Mouse (Mus musculus) lung, embryonic 14.5 days (tissue): ENCODE data around the gene Mmd2. TPM values are rescaled to one million over a fixed set of nuclear protein-coding genes. Genes with fewer than 3 reads are reported as not detected.

Experiments
- ATAC-seq: fragments of 200-750 bp; cut with Nextera tagmentation; 2 replicates; pipeline ENCODE4 v1.8.0; 2017; ENCODE audit warnings: mild to moderate bottlenecking, moderate TSS enrichment, moderate library complexity; ENCODE audit not compliant: insufficient read depth
- DNase-seq: peaks from one replicate; pipeline ENCODE4 v3.0.0-alpha.2; 2015
- H3K27ac ChIP-seq: fragments of 300-500 bp; sonication (generic); 2 replicates; pipeline ENCODE4 v1.5.1; 2014; ENCODE audit warnings: low read depth, mild to moderate bottlenecking, moderate library complexity
- H3K27me3 ChIP-seq: fragments of 300-500 bp; sonication (generic); 2 replicates; pipeline ENCODE4 v1.6.1; 2014; ENCODE audit warnings: low read length, control low read depth; ENCODE audit not compliant: insufficient read depth
- H3K36me3 ChIP-seq: fragments of 300-500 bp; sonication (generic); 2 replicates; pipeline ENCODE4 v1.6.1; 2014; ENCODE audit warnings: control low read depth; ENCODE audit not compliant: insufficient read depth
- H3K4me1 ChIP-seq: fragments of 300-500 bp; sonication (generic); 2 replicates; pipeline ENCODE4 v1.6.1; 2014; ENCODE audit warnings: antibody characterized with exemption, control low read depth; ENCODE audit not compliant: insufficient read depth
- H3K4me2 ChIP-seq: fragments of 300-500 bp; sonication (generic); 2 replicates; pipeline ENCODE4 v1.6.1; 2014; ENCODE audit warnings: mild to moderate bottlenecking
- H3K4me3 ChIP-seq: fragments of 300-500 bp; sonication (generic); 2 replicates; pipeline ENCODE4 v1.5.1; 2014; ENCODE audit warnings: low read depth, low read length
- H3K9ac ChIP-seq: fragments of 300-500 bp; sonication (generic); 2 replicates; pipeline ENCODE4 v1.6.1; 2014
- H3K9me3 ChIP-seq: fragments of 300-500 bp; sonication (generic); 2 replicates; pipeline ENCODE4 v1.6.1; 2016; ENCODE audit warnings: low read depth, low read length, control low read depth
- CTCF ChIP-seq: IDR thresholded peaks from 2 replicates; pipeline ENCODE4 v1.5.1; 2016; ENCODE audit warnings: antibody characterized with exemption, low read depth
- WGBS: fragments of 180-500 bp; shearing (Covaris S2); extraction: QIAGEN DNeasy Blood & Tissue Kit; methylation state at CpG from one replicate; pipeline ENCODE4 v1.1.7; 2014; 5-methylcytosine and 5-hydroxymethylcytosine counted together
- polyA plus RNA-seq: library from polyadenylated mRNA; unstranded; fragments of >200 nt; fragmentation: Nextera tagmentation; extraction: Ambion mirVana; gene quantifications from 2 replicates; pipeline ENCODE4 v1.2.1, GENCODE M21; 2014

The Mmd2 gene
- polyA plus RNA-seq, 1 experiment from 2014 or later: 0.11 TPM

GRCm38 (mm10) chr5:142547066-142547465 lies 61.5 kb downstream of the Mmd2 start:
- 84% methylated on average over 3 of the region's 3 CpGs for WGBS
- Histone ChIP-seq H3K9ac (no peak overlapping the region), H3K27me3 (0 out of 2 replicates have a peak, but pooled peaks cover 7% of the 10 kb centered on the region), H3K36me3 (no peaks in the 10 kb centered on the region), H3K4me1 (0 out of 2 replicates have a peak, but pooled peaks cover 3% of the 10 kb centered on the region), H3K27ac (no peak overlapping the region), H3K4me3 (no peak overlapping the region), H3K4me2 (no peak overlapping the region), H3K9me3 (no peaks in the 10 kb centered on the region)
- TF ChIP-seq CTCF: no peak
- ATAC-seq: no peak
- no peak for DNase-seq

DNA sequence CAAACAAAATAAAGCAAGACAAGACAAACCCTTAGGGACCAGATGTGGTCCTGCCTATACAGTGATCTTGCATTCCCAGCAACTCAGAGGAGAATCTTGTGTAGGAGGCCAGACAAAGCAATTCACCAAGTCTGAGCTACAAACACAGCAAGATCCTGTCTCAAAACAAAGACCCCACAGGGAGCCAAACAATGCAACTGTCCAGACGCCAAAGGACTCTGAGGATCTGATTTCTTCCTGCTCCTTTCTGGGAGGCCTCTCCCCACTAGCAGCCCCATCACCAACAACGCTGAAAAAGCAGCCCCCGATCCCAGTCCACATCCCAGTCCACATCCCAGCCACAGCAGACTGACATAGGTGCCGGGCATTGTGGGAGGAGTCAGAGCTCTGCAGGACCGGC lies 62.3 kb downstream of the Mmd2 start:
- TF ChIP-seq CTCF: no peak
- ATAC-seq: no peak
- Histone ChIP-seq H3K4me3 (no peak overlapping the region), H3K27ac (0 out of 2 replicates have a peak overlapping the region, but pooled peaks have one; percentile 10), H3K9me3 (no peaks in the 10 kb centered on the region), H3K36me3 (no peaks in the 10 kb centered on the region), H3K4me2 (no peak overlapping the region), H3K9ac (no peak overlapping the region), H3K4me1 (0 out of 2 replicates have a peak, but pooled peaks cover 3% of the 10 kb centered on the region), H3K27me3 (0 out of 2 replicates have a peak, but pooled peaks cover 7% of the 10 kb centered on the region)
- 24% methylated on average over 5 of the region's 5 CpGs for WGBS
- peak; percentile 20 for DNase-seq

GRCm38 (mm10) chr5:142545014-142545795 lies 63.4 kb downstream of the Mmd2 start:
- peak overlapping the region; percentile 36; the same call in 1 of the 2 replicates for H3K27ac ChIP-seq
- DNase-seq: peak; percentile 24

DNA sequence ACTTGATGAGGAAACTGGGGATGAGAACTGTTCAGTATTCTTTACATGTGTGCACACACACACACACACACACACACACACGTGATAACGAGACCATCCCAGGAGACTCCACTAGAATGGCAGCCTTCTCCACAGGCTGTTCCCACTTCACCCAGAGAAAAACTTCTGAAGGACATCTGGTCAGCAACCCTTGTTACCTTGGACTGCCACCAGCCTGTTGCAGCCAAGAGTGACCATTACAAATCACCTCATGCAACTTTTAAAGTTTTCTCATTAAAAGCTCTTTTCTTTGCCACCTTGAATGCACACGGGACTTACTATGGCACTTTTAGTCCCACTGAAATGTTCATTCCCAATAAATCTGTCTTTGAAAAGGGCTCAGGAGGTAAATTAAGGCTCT lies 71.3 kb downstream of the Mmd2 start:
- no peaks in the 10 kb centered on the region for H3K27me3 ChIP-seq
- H3K27ac ChIP-seq: no peak overlapping the region
- 80% methylated on average over 3 of the region's 3 CpGs for WGBS
- DNase-seq: no peak
- H3K4me2 ChIP-seq: no peak overlapping the region
- no peaks in the 10 kb centered on the region for H3K36me3 ChIP-seq
- no peaks in the 10 kb centered on the region for H3K4me1 ChIP-seq
- no peak for ATAC-seq
- no peaks in the 10 kb centered on the region for H3K9me3 ChIP-seq
- H3K9ac ChIP-seq: no peak overlapping the region
- no peak overlapping the region for H3K4me3 ChIP-seq
- TF ChIP-seq CTCF: no peak

More at GRCm38 (mm10) chr5:142545014-142545795, 63.4 kb downstream of the Mmd2 start:
- H3K4me2 ChIP-seq: no peak overlapping the region
- no peak overlapping the region for H3K9ac ChIP-seq
- ATAC-seq: peak; percentile 33; the same call in 1 of the 2 replicates
- no peak overlapping the region for H3K4me3 ChIP-seq
- H3K36me3 ChIP-seq: no peaks in the 10 kb centered on the region
- H3K27me3 ChIP-seq: 0 out of 2 replicates have a peak, but pooled peaks cover under 1% of the 10 kb centered on the region
- 0 out of 2 replicates have a peak, but pooled peaks cover 3% of the 10 kb centered on the region for H3K4me1 ChIP-seq
- no peak for TF ChIP-seq CTCF
- no peaks in the 10 kb centered on the region for H3K9me3 ChIP-seq
- WGBS: 48% methylated on average over 5 of the region's 5 CpGs

DNA sequence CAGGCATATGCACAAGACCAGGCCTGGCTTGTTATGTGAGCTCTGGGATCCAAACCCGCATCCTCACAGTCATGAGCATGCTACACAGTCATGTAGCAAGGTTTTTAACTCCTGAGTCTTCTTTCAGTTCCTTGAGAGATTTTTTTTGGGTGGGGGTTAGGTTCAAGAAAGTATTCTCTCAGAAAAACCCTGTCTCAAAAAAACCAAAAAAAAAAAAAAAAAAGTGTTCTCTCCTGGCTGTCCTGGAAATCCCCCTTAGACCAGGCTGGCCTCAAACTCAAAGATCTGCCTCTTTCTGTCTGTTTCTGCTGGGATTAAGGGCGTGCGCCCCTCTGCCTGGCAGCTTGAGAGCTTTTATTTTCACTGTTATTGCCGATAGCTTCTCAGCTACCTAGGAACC lies 73.2 kb downstream of the Mmd2 start:
- H3K27ac ChIP-seq: no peak overlapping the region
- no peak overlapping the region for H3K4me3 ChIP-seq
- DNase-seq: no peak
- no peaks in the 10 kb centered on the region for H3K4me1 ChIP-seq
- H3K27me3 ChIP-seq: peaks cover 4% of the 10 kb centered on the region; the same call in 1 of the 2 replicates
- no peaks in the 10 kb centered on the region for H3K36me3 ChIP-seq
- WGBS: 84% methylated on average over 4 of the region's 4 CpGs
- H3K9me3 ChIP-seq: no peaks in the 10 kb centered on the region
- no peak overlapping the region for H3K9ac ChIP-seq
- no peak for TF ChIP-seq CTCF
- H3K4me2 ChIP-seq: no peak overlapping the region
- no peak for ATAC-seq

DNA sequence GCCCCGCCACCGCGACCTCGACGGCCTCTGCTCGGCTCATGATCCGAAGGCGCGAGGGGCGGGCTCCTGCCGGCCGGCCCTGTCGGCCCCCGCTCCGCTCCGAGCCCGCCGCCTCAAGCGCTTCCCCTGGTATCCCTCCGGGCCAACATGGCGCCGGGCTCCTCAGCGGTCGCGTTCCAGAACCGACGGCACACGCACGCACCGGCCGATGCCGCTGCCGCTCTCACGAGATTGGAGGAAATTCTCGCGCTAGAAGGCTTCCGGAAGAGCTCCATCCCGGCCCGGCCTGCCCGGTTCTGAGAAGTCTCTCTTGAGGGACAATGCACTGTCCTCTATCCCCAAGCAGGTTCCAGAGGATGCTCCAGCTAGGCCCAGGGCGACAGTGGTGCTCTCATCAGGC lies 78.7 kb downstream of the Mmd2 start, which contains the start of gene Papolb:
Papolb (minus strand) TSS at position 162 of the 400 bp plus-strand sequence.
- ATAC-seq: no peak
- peak within 1 kb of the TSS; percentile 25 for H3K4me3 ChIP-seq
- TF ChIP-seq CTCF: no peak

More for the DNA sequence above, 78.7 kb downstream of the Mmd2 start, which contains the start of gene Papolb:
- DNase-seq: peak; percentile 17
- Histone ChIP-seq H3K36me3 (no peaks in the 10 kb centered on the region), H3K4me1 (peaks cover 6% of the 10 kb centered on the region; the same call in 1 of the 2 replicates), H3K9ac (no peak within 1 kb of the TSS; the same call in 1 of the 2 replicates), H3K4me2 (peak within 1 kb of the TSS; percentile 52), H3K27me3 (peaks cover 17% of the 10 kb centered on the region; the same call in 1 of the 2 replicates), H3K9me3 (no peaks in the 10 kb centered on the region), H3K27ac (no peak within 1 kb of the TSS)
- 32% methylated on average over 40 of the region's 41 CpGs for WGBS
